Mouse (Mus musculus): ENCODE data around the gene Bicdl2. TPM values are rescaled to one million over a fixed set of nuclear protein-coding genes. Genes with fewer than 3 reads are reported as not detected.

Gene Bicdl2
- total RNA-seq, 2 experiments from 2014 or later: not detected

- no peak for DNase-seq
These were observed 56.7 kb downstream of the Bicdl2 start for GRCm38 (mm10) chr17:23717003-23717402.

Other genes starting within 250 kb of the Bicdl2 start
- not detected for gene Vmn2r117, start 180.8 kb upstream of the Bicdl2 start, total RNA-seq (2021)
- 1 to 10 TPM; 5.6 to 7.4 TPM for gene Zfp213, start 96.3 kb upstream of the Bicdl2 start, total RNA-seq (2021)
- gene Zfp13, start 61.0 kb upstream of the Bicdl2 start, total RNA-seq (2021): 10 to 100 TPM; 25.0 to 32.3 TPM
- gene Zscan10, start 59.6 kb upstream of the Bicdl2 start, total RNA-seq (2021): not detected
- gene Mmp25, start 15.2 kb upstream of the Bicdl2 start, total RNA-seq (2021): under 1 TPM; 0.10 to 0.30 TPM
- 100 to 1,000 TPM; 122 to 124 TPM for gene Hcfc1r1, start 13.1 kb downstream of the Bicdl2 start, total RNA-seq (2021)
- gene Thoc6, start 13.4 kb downstream of the Bicdl2 start, total RNA-seq (2021): 1 to 10 TPM; 7.2 to 9.7 TPM
- 1 to 10 TPM; 4.8 to 6.3 TPM for gene Tnfrsf12a, start 17.0 kb downstream of the Bicdl2 start, total RNA-seq (2021)
- gene Cldn6, start 18.7 kb downstream of the Bicdl2 start, total RNA-seq (2021): not detected
- under 1 TPM; 0.22 to 0.35 TPM for gene Cldn9, start 23.5 kb downstream of the Bicdl2 start, total RNA-seq (2021)
- gene 1520401A03Rik, start 62.3 kb downstream of the Bicdl2 start, total RNA-seq (2021): not detected
- 1 to 10 TPM; 1.7 to 3.0 TPM for gene Pkmyt1, start 65.8 kb downstream of the Bicdl2 start, total RNA-seq (2021)
- gene Paqr4, start 80.4 kb downstream of the Bicdl2 start, total RNA-seq (2021): 10 to 100 TPM; 50.8 to 55.4 TPM
- gene Kremen2, start 85.3 kb downstream of the Bicdl2 start, total RNA-seq (2021): under 1 TPM; 0.35 to 0.42 TPM
- 100 to 1,000 TPM; 297 to 300 TPM for gene Flywch1, start 111.1 kb downstream of the Bicdl2 start, total RNA-seq (2021)
- gene Flywch2, start 125.6 kb downstream of the Bicdl2 start, total RNA-seq (2021): 10 to 100 TPM in 1 of 2 experiments, 1 to 10 TPM in 1; 9.9 to 11.7 TPM
- 100 to 1,000 TPM; 563 to 606 TPM for gene Srrm2, start 130.0 kb downstream of the Bicdl2 start, total RNA-seq (2021)
- gene Elob, start 168.6 kb downstream of the Bicdl2 start, total RNA-seq (2021): 100 to 1,000 TPM; 356 to 383 TPM
- gene Prss33, start 175.6 kb downstream of the Bicdl2 start, total RNA-seq (2021): not detected
- not detected for gene Prss32, start 183.3 kb downstream of the Bicdl2 start, total RNA-seq (2021)
- gene Prss41, start 183.7 kb downstream of the Bicdl2 start, total RNA-seq (2021): 1 to 10 TPM; 2.0 to 2.1 TPM
- gene Prss21, start 207.6 kb downstream of the Bicdl2 start, total RNA-seq (2021): not detected
- gene Dcpp1, start 220.4 kb downstream of the Bicdl2 start, total RNA-seq (2021): not detected
- gene Dcpp2, start 220.4 kb downstream of the Bicdl2 start, total RNA-seq (2021): not detected